Mouse (Mus musculus) megakaryocyte, embryonic 14.5 days (primary cell): ENCODE results near the gene Trpc4ap. TPM values are rescaled to one million over a fixed set of nuclear protein-coding genes. Genes with fewer than 3 reads are reported as not detected.
"Not testable (repeated sequence)": the region's sequence is repeated elsewhere in the genome, so short reads cannot be mapped to it uniquely, and the experiment has no call there.

Experiments
- H3K27me3 ChIP-seq: replicated peaks from 2 replicates; pipeline ENCODE3; 2012; ENCODE audit warnings: inconsistent platforms
- H3K36me3 ChIP-seq: replicated peaks from 2 replicates; pipeline ENCODE3; 2012; ENCODE audit warnings: low read length, inconsistent platforms, mixed read lengths
- H3K4me1 ChIP-seq: 2 replicates; pipeline ENCODE4 v1.6.1; 2012; ENCODE audit warnings: inconsistent platforms
- H3K4me3 ChIP-seq: replicated peaks from 2 replicates; pipeline ENCODE3; 2012; ENCODE audit warnings: moderate library complexity, mild to moderate bottlenecking, inconsistent platforms
- H3K9me3 ChIP-seq: 2 replicates; pipeline ENCODE4 v1.6.1; 2012; ENCODE audit warnings: inconsistent platforms
- FLI1 ChIP-seq: IDR thresholded peaks from 2 replicates; pipeline ENCODE4 v1.6.1; 2012; ENCODE audit warnings: low read length, inconsistent platforms, mixed read lengths
- GATA1 ChIP-seq: IDR thresholded peaks from 3 replicates; pipeline ENCODE4 v1.6.1; 2012; ENCODE audit warnings: mixed read lengths, low read length, inconsistent platforms, borderline replicate concordance
- polyA plus RNA-seq: library from polyadenylated mRNA; stranded (reverse); fragments of >175 nt; gene quantifications from 2 replicates; pipeline ENCODE4 v1.2.3, GENCODE M21; 2012; ENCODE audit warnings: low replicate concordance; ENCODE audit not compliant: insufficient read depth

Trpc4ap gene
- polyA plus RNA-seq, 1 experiment, result 80.8 TPM

DNA sequence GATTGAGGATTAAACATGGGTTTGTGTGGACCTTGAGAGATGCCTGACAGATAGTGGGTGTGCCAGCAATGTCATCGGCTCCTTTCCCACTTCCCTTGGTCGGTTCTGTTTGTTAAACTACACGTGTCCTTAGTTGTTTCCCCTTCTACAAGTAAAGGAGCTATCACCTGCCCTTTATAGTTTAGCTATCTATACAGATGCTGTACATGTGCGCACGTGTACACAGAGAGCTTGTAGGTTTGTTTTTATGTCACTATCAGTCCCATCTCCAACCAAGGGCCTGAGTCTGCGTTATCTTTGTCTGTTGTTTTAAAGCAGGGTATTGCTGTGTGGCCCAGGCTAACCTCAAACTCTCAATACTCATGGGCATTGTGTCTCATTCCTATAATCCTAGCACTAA lies 68.2 kb downstream of the Trpc4ap start:
- peaks cover 3% of the 10 kb centered on the region for H3K36me3 ChIP-seq
- TF ChIP-seq GATA1 (no peak), FLI1 (no peak)
- H3K27me3 ChIP-seq, result peaks cover 65% of the 10 kb centered on the region
- peaks cover 62% of the 10 kb centered on the region for H3K4me1 ChIP-seq
- H3K4me3 ChIP-seq, result no peak overlapping the region
- no peaks in the 10 kb centered on the region for H3K9me3 ChIP-seq

- H3K9me3 ChIP-seq, result no peaks in the 10 kb centered on the region
- peaks cover 60% of the 10 kb centered on the region for H3K27me3 ChIP-seq
- no peak overlapping the region for H3K4me3 ChIP-seq
- no peak for TF ChIP-seq GATA1
- no peak for TF ChIP-seq FLI1
- H3K4me1 ChIP-seq, result peaks cover 63% of the 10 kb centered on the region
- H3K36me3 ChIP-seq, result no peaks in the 10 kb centered on the region
These were observed 69.6 kb downstream of the Trpc4ap start for GRCm38 (mm10) chr2:155622606-155623005.

- peak overlapping the region; percentile 33 for H3K4me3 ChIP-seq
- H3K4me1 ChIP-seq, result peaks cover 45% of the 10 kb centered on the region
- TF ChIP-seq GATA1 (no peak), FLI1 (no peak)
- no peaks in the 10 kb centered on the region for H3K9me3 ChIP-seq
- no peaks in the 10 kb centered on the region for H3K36me3 ChIP-seq
- peaks cover 67% of the 10 kb centered on the region for H3K27me3 ChIP-seq
These were observed 72.4 kb downstream of the Trpc4ap start for GRCm38 (mm10) chr2:155619817-155620216.

- no peak for TF ChIP-seq GATA1
- no peak for TF ChIP-seq FLI1
- Histone ChIP-seq H3K4me3 (no peak overlapping the region), H3K4me1 (peaks cover 45% of the 10 kb centered on the region), H3K9me3 (no peaks in the 10 kb centered on the region), H3K36me3 (no peaks in the 10 kb centered on the region), H3K27me3 (peaks cover 78% of the 10 kb centered on the region)
These were observed 75.2 kb downstream of the Trpc4ap start for GRCm38 (mm10) chr2:155616971-155617370.

GRCm38 (mm10) chr2:155613953-155614352 lies 78.2 kb downstream of the Trpc4ap start:
- Histone ChIP-seq H3K4me1 (peaks cover 47% of the 10 kb centered on the region), H3K4me3 (peak overlapping the region; percentile 92), H3K27me3 (peaks cover 76% of the 10 kb centered on the region), H3K9me3 (no peaks in the 10 kb centered on the region), H3K36me3 (no peaks in the 10 kb centered on the region)
- no peak for TF ChIP-seq FLI1
- TF ChIP-seq GATA1, result no peak

- peak overlapping the region; percentile 92 for H3K4me3 ChIP-seq
- peaks cover 75% of the 10 kb centered on the region for H3K27me3 ChIP-seq
- no peaks in the 10 kb centered on the region for H3K36me3 ChIP-seq
- H3K4me1 ChIP-seq, result peaks cover 41% of the 10 kb centered on the region
- no peaks in the 10 kb centered on the region for H3K9me3 ChIP-seq
- TF ChIP-seq FLI1 (no peak), GATA1 (no peak)
These were observed 78.8 kb downstream of the Trpc4ap start for GRCm38 (mm10) chr2:155613326-155613755.

- TF ChIP-seq FLI1 (no peak), GATA1 (no peak)
- Histone ChIP-seq H3K4me1 (peaks cover 36% of the 10 kb centered on the region), H3K4me3 (no peak overlapping the region), H3K9me3 (0 out of 2 replicates have a peak, but pooled peaks cover 4% of the 10 kb centered on the region), H3K27me3 (peaks cover 67% of the 10 kb centered on the region), H3K36me3 (no peaks in the 10 kb centered on the region)
These were observed 80.2 kb downstream of the Trpc4ap start for GRCm38 (mm10) chr2:155611834-155612550.

GRCm38 (mm10) chr2:155610978-155611377 lies 81.2 kb downstream of the Trpc4ap start, which contains the start of gene Myh7b:
Gene Myh7b (plus strand): TSS chr2:155611212.
- H3K4me3 ChIP-seq, result no peak within 1 kb of the TSS
- TF ChIP-seq FLI1 (no peak), GATA1 (no peak)

DNA sequence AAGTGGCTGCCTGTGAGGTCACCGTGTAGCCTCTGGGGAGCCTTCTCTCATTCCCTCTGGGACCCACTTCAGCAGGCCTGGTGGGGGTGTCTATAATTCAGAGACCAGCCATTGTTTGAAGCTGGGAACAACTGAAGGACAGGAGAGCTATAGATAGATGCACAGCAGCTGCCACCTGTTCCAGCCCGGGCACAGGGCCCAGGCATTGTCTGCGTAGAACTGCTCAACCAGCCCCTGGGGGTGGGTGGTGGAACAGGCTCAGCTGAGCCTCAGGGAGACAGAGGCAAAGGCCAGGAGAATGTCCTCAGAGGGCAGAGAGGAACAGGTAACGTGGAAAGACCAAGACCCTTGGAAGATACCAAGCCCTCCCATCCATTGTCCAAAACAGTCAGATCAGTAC lies 85.8 kb downstream of the Trpc4ap start:
- peaks cover 25% of the 10 kb centered on the region for H3K27me3 ChIP-seq
- H3K9me3 ChIP-seq, result 0 out of 2 replicates have a peak, but pooled peaks cover 4% of the 10 kb centered on the region
- H3K4me3 ChIP-seq, result no peak overlapping the region
- H3K36me3 ChIP-seq, result no peaks in the 10 kb centered on the region
- peaks cover 32% of the 10 kb centered on the region for H3K4me1 ChIP-seq
- no peak for TF ChIP-seq FLI1
- TF ChIP-seq GATA1, result no peak

More at GRCm38 (mm10) chr2:155610978-155611377, 81.2 kb downstream of the Trpc4ap start, which contains the start of gene Myh7b:
- 0 out of 2 replicates have a peak, but pooled peaks cover 4% of the 10 kb centered on the region for H3K9me3 ChIP-seq
- H3K4me1 ChIP-seq, result peaks cover 37% of the 10 kb centered on the region
- no peaks in the 10 kb centered on the region for H3K36me3 ChIP-seq
- H3K27me3 ChIP-seq, result peaks cover 62% of the 10 kb centered on the region

DNA sequence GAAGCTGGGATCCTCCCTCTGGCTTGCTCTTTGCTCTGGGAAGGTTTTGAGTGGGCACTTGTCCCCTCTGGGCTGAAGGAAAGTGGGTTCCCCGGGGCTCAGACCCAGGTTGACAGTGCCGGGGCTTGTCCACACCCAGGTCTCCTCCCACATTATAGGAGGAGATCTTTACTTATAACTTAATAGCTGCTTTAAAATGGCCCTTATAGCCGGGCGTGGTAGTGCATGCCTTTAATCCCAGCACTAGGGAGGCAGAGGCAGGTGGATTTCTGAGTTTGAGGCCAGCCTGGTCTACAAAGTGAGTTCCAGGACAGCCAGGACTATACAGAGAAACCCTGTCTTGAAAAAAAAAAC lies 87.0 kb downstream of the Trpc4ap start:
- H3K4me3 ChIP-seq, H3K9me3 ChIP-seq: not testable (repeated sequence)

More for the DNA sequence above, 87.0 kb downstream of the Trpc4ap start:
- peaks cover 23% of the 10 kb centered on the region for H3K4me1 ChIP-seq
- not testable (repeated sequence) for H3K36me3 ChIP-seq
- H3K27me3 ChIP-seq, result peaks cover 18% of the 10 kb centered on the region
